Mouse (Mus musculus): ENCODE measurements around the gene Arvcf.

Arvcf gene

GRCm38 (mm10) chr16:18433341-18433920, 85.4 kb downstream of the Arvcf start:
- DNase-seq: no peak

GRCm38 (mm10) chr16:18436128-18436527, 88.1 kb downstream of the Arvcf start:
- DNase-seq: no peak

- DNase-seq: peak; percentile 99
Measured at GRCm38 (mm10) chr16:18443385-18443841, 95.4 kb downstream of the Arvcf start.

- no peak for DNase-seq
Measured at GRCm38 (mm10) chr16:18447243-18447642, 99.3 kb downstream of the Arvcf start.

GRCm38 (mm10) chr16:18448104-18448503, 100.1 kb downstream of the Arvcf start:
- DNase-seq: no peak

GRCm38 (mm10) chr16:18449005-18449404, 101.0 kb downstream of the Arvcf start:
- DNase-seq: no peak

- DNase-seq: peak; percentile 74
Measured at GRCm38 (mm10) chr16:18451486-18452181, 103.7 kb downstream of the Arvcf start.

GRCm38 (mm10) chr16:18452361-18452862, 104.4 kb downstream of the Arvcf start:
- no peak for DNase-seq

- DNase-seq: no peak
Measured at GRCm38 (mm10) chr16:18453846-18454245, 105.9 kb downstream of the Arvcf start.

GRCm38 (mm10) chr16:18455407-18455806, 107.4 kb downstream of the Arvcf start:
- DNase-seq: no peak
